Mouse (Mus musculus): ENCODE results near the gene Cfap99.

DNA sequence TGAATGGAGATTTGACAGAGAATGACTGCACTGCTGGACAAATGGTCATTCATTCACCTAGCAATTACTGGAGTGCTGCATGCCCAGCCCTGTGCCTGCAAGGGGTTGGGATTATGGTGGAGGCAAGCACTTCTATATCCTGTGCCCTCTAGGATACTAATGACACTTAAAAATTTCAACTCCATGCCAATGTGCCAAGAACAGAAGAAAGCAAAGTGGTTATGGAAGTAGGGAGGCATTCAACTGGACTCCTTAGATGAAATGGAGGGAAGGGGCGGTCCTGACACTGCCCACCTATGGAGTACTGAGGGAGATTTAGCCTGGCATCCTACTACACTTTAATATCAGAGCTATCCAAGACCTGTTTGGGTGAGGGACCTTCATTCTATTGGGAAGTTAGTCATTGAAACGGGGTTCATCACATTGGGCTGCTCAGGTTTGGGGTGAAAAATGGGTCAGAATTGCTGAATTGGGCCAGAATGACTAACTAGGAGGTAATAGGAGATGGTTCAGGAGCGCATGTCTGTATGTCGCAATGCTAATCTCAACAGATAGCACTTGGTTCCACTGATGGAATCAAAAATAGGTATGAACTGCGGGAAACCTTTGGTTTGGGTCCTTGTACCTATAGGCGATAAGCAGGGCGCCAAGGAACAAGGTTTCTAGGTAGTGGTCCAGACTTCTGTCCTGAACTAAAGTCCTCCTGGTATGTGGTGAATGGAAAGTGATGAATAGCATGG lies 80.3 kb downstream of the Cfap99 start:
- no peak for TF ChIP-seq POLR2A (IDR thresholded peaks at IDR 0.05; ENCODE audit: extremely low read depth, insufficient read depth, low read length)
- TF ChIP-seq CTCF (IDR thresholded peaks at IDR 0.05; ENCODE audit: extremely low read depth, insufficient read depth, low read length): no peak

Measured in cortical plate, adult 2 months (tissue).